Comparison of ENCODE assay signal across 18 mouse cellular contexts in genomic region chr16:33383584-33383983, GRCm38 (mm10).
"Had no signal": no experiment of that assay in that cellular context is flagged by ENCODE, and none has a peak within 500 bp of the region (broad histone marks: within the 10 kb centered on the region; RNA-seq: fewer than 3 reads in every experiment).

No protein-coding gene starts in this region.

- H3K4me3 ChIP-seq: limb, embryonic 10.5 days; limb, embryonic 13.5 days; midbrain, embryonic 15.5 days; stomach, embryonic 15.5 days had no signal

- H3K4me2 ChIP-seq: lung, embryonic 14.5 days; stomach, embryonic 15.5 days had no signal

- ATAC-seq: liver, postnatal 0 days; lung, postnatal 0 days; midbrain, embryonic 15.5 days had no signal

- DNase-seq: kidney, adult 18-20 months; kidney, adult 9 months; kidney, postnatal 14 days; kidney, postnatal 4 days; layer of hippocampus, adult 9-11 months; liver, postnatal 0 days; lung, embryonic 14.5 days; retina, postnatal 1 day; right cerebral cortex, postnatal 25 days; spleen, adult 18-20 months; thymus, postnatal 25 days had no signal

- H3K27ac ChIP-seq: limb, embryonic 10.5 days; limb, embryonic 13.5 days; liver, embryonic 14.5 days; macrophage; midbrain, embryonic 15.5 days; stomach, embryonic 15.5 days had no signal

- H3K9ac ChIP-seq: limb, embryonic 13.5 days; liver, embryonic 14.5 days; liver, postnatal 0 days; lung, embryonic 14.5 days; midbrain, embryonic 15.5 days; stomach, embryonic 15.5 days had no signal

- H3K27me3 ChIP-seq: limb, embryonic 13.5 days; midbrain, embryonic 15.5 days; stomach, embryonic 15.5 days had no signal

- H3K36me3 ChIP-seq: limb, embryonic 13.5 days; midbrain, embryonic 15.5 days; stomach, embryonic 15.5 days had no signal

- H3K9me3 ChIP-seq: limb, embryonic 10.5 days; limb, embryonic 13.5 days; midbrain, embryonic 15.5 days; stomach, embryonic 15.5 days had no signal
